Mouse (Mus musculus) cortical plate, adult 2 months (tissue): ENCODE measurements around the gene Clip3.

ENCODE experiments used
- CTCF ChIP-seq: fragments of 200-500 bp; IDR thresholded peaks from 2 replicates; pipeline ENCODE4 v1.5.1; 2011; ENCODE audit warnings: mild to moderate bottlenecking, control low read depth, low read length; ENCODE audit not compliant: insufficient read depth; ENCODE audit errors: extremely low read depth
- POLR2A ChIP-seq: fragments of 200-500 bp; IDR thresholded peaks from 2 replicates; pipeline ENCODE4 v1.6.1; 2011; ENCODE audit warnings: mild to moderate bottlenecking, low read length, control low read depth; ENCODE audit not compliant: insufficient read depth; ENCODE audit errors: extremely low read depth

- TF ChIP-seq CTCF: no peak
- no peak for TF ChIP-seq POLR2A
Measured at GRCm38 (mm10) chr7:30295103-30295502, 3.6 kb downstream of the Clip3 start.
